Mouse (Mus musculus) liver, embryonic 12.5 days (tissue): Measurements from ENCODE around the gene Usp19. TPM values are rescaled to one million over a fixed set of nuclear protein-coding genes. Genes with fewer than 3 reads are reported as not detected.

Experiments used
- polyA plus RNA-seq: library from polyadenylated mRNA; unstranded; fragments of >200 nt; fragmentation: Nextera tagmentation; extraction: Ambion mirVana; gene quantifications from 2 replicates; pipeline ENCODE4 v1.2.1, GENCODE M21; 2016

The Usp19 gene
- polyA plus RNA-seq, 1 experiment from 2014 or later, result 52.1 TPM

Other genes with a start within 250 kb of the Usp19 start
- gene Dag1, start 226.6 kb upstream of the Usp19 start, polyA plus RNA-seq, result 20.7 and 22.1 TPM in 2 replicates
- gene Nicn1, start 200.2 kb upstream of the Usp19 start, polyA plus RNA-seq, result 5.8 and 7.9 TPM in 2 replicates
- gene Amt, start 193.7 kb upstream of the Usp19 start, polyA plus RNA-seq, result 10.9 and 12.9 TPM in 2 replicates
- 249 and 259 TPM in 2 replicates for gene Rhoa, start 184.5 kb upstream of the Usp19 start, polyA plus RNA-seq
- gene Tcta, start 184.4 kb upstream of the Usp19 start, polyA plus RNA-seq, result 13.4 TPM in 2 replicates
- gene Gpx1, start 151.7 kb upstream of the Usp19 start, polyA plus RNA-seq, result 5,938 and 5,957 TPM in 2 replicates
- 87.4 and 92.1 TPM in 2 replicates for gene Usp4, start 142.7 kb upstream of the Usp19 start, polyA plus RNA-seq
- 0.32 and 0.59 TPM in 2 replicates for gene 1700102P08Rik, start 97.8 kb upstream of the Usp19 start, polyA plus RNA-seq
- gene Ccdc36, start 62.1 kb upstream of the Usp19 start, polyA plus RNA-seq, result 0.55 TPM in 2 replicates
- not detected in 2 replicates for gene BC048562, start 54.1 kb upstream of the Usp19 start, polyA plus RNA-seq
- 28.5 and 32.9 TPM in 2 replicates for gene Ccdc71, start 30.1 kb upstream of the Usp19 start, polyA plus RNA-seq
- 17.7 and 18.8 TPM in 2 replicates for gene Klhdc8b, start 29.0 kb upstream of the Usp19 start, polyA plus RNA-seq
- gene Lamb2, start 10.9 kb upstream of the Usp19 start, polyA plus RNA-seq, result 9.8 and 10.9 TPM in 2 replicates
- 74.4 and 79.9 TPM in 2 replicates for gene Qars, start 17.1 kb downstream of the Usp19 start, polyA plus RNA-seq
- gene Qrich1, start 26.2 kb downstream of the Usp19 start, polyA plus RNA-seq, result 78.6 and 81.6 TPM in 2 replicates
- gene Impdh2, start 69.7 kb downstream of the Usp19 start, polyA plus RNA-seq, result 173 and 184 TPM in 2 replicates
- 34.8 and 38.9 TPM in 2 replicates for gene Ndufaf3, start 76.8 kb downstream of the Usp19 start, polyA plus RNA-seq
- gene Dalrd3, start 79.3 kb downstream of the Usp19 start, polyA plus RNA-seq, result 52.7 and 58.9 TPM in 2 replicates
- gene Wdr6, start 88.1 kb downstream of the Usp19 start, polyA plus RNA-seq, result 28.3 and 29.3 TPM in 2 replicates
- 1.1 and 1.4 TPM in 2 replicates for gene P4htm, start 107.1 kb downstream of the Usp19 start, polyA plus RNA-seq
- gene Arih2, start 158.8 kb downstream of the Usp19 start, polyA plus RNA-seq, result 40.4 and 41.3 TPM in 2 replicates
- gene Slc25a20, start 171.5 kb downstream of the Usp19 start, polyA plus RNA-seq, result 25.2 and 26.7 TPM in 2 replicates
- 15.5 and 17.5 TPM in 2 replicates for gene Prkar2a, start 198.7 kb downstream of the Usp19 start, polyA plus RNA-seq